Mouse (Mus musculus): ENCODE results near the gene Spsb1. TPM values are rescaled to one million over a fixed set of nuclear protein-coding genes. Genes with fewer than 3 reads are reported as not detected.

Gene Spsb1
- polyA plus RNA-seq, 1 experiment from 2014 or later: 7.5 TPM

DNA sequence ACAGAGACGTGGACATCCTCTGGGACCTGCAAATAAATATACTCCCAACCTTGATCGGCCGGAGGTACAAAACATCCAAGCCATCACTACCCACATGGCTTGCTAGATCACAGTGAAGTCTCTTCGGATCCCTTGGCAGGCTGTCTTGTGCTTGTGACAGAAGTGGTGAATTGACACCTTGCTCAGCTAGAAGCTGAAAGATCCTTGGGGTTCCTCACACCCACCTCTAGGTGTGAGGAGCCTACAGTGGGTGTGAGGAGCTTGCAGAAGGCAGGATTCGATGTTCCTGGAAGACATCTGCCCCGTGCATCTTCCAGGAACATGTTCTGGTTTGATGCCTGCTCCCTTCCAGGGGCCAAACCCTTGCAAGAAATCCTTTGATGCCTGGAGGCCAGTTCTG is 22.3 kb upstream of the Spsb1 start:
- ATAC-seq (ENCODE audit: low FRiP score): no peak
- H3K4me2 ChIP-seq: no peak overlapping the region
- 80% methylated on average over 6 of the region's 6 CpGs for WGBS
- DNase-seq (ENCODE audit: low spot score, missing footprints): no peak
- H3K36me3 ChIP-seq (ENCODE audit: control insufficient read depth, insufficient read depth, low read length): no peaks in the 10 kb centered on the region
- no peak overlapping the region for H3K9ac ChIP-seq (ENCODE audit: low read length)
- peaks cover 2% of the 10 kb centered on the region; the same call in 1 of the 2 replicates for H3K27me3 ChIP-seq (ENCODE audit: control insufficient read depth, insufficient read depth, low read length)
- H3K9me3 ChIP-seq (ENCODE audit: control insufficient read depth, low read length): no peaks in the 10 kb centered on the region
- peaks cover 3% of the 10 kb centered on the region; the same call in 1 of the 2 replicates for H3K4me1 ChIP-seq (ENCODE audit: control insufficient read depth, insufficient read depth, low read length)
- no peak overlapping the region for H3K27ac ChIP-seq (ENCODE audit: low read depth, low read length)
- H3K4me3 ChIP-seq (ENCODE audit: low read depth, low read length): no peak overlapping the region

DNA sequence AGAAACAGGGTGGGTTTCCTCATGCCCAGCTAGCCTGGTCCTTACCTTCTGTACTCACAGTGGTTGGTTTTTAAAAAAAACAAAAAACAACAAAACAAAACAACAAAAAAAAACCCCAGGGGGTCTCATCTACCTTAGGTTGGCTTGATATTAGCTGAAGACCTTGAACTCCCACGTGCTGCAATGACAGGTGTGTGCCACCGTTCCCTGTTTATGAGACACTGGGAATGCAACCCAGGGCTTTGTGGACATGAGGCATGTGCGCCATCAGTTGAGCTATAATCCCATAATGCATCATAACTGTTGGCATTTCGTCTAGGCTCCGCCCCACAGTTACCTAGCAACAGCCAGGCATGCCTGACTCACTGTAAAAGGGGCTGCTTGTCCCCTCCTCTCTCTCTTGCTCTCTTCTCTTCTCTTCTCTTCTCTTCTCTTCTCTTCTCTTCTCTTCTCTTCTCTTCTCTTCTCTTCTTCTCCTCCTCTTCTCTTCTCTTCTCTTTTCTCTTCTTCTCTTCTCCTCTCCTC is 20.9 kb upstream of the Spsb1 start:
- H3K4me2 ChIP-seq: no peak overlapping the region
- 76% methylated on average over 5 of the region's 5 CpGs for WGBS
- DNase-seq (ENCODE audit: low spot score, missing footprints): no peak
- peaks cover 2% of the 10 kb centered on the region; the same call in 1 of the 2 replicates for H3K27me3 ChIP-seq (ENCODE audit: control insufficient read depth, insufficient read depth, low read length)
- no peak overlapping the region for H3K4me3 ChIP-seq (ENCODE audit: low read depth, low read length)
- peaks cover 3% of the 10 kb centered on the region; the same call in 1 of the 2 replicates for H3K4me1 ChIP-seq (ENCODE audit: control insufficient read depth, insufficient read depth, low read length)
- no peak overlapping the region for H3K9ac ChIP-seq (ENCODE audit: low read length)
- no peak for ATAC-seq (ENCODE audit: low FRiP score)
- H3K9me3 ChIP-seq (ENCODE audit: control insufficient read depth, low read length): no peaks in the 10 kb centered on the region
- H3K27ac ChIP-seq (ENCODE audit: low read depth, low read length): no peak overlapping the region
- no peaks in the 10 kb centered on the region for H3K36me3 ChIP-seq (ENCODE audit: control insufficient read depth, insufficient read depth, low read length)

DNA sequence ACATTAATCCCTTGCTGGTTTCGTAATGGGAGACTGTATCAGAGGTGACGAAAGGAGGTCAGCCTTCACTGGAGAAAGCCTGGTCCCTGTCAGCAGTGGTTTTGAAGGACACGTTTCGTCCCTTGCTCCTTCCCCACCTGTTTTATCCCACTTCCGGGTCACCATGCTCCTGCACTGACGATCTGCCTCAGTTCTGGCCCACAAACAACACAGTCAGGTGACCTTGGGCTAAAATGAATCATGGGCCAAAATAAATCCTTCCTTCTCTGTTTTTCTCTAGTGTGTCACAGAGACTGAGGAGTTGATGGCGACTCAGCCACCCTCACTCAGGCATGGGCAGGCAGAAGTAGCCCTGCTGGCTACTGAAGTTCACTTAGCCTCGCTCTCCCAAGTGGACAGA is 20.4 kb upstream of the Spsb1 start:
- Histone ChIP-seq H3K9ac (ENCODE audit: low read length) (no peak overlapping the region), H3K4me2 (no peak overlapping the region), H3K4me3 (ENCODE audit: low read depth, low read length) (no peak overlapping the region), H3K4me1 (ENCODE audit: control insufficient read depth, insufficient read depth, low read length) (peaks cover 3% of the 10 kb centered on the region; the same call in 1 of the 2 replicates), H3K27me3 (ENCODE audit: control insufficient read depth, insufficient read depth, low read length) (peaks cover 2% of the 10 kb centered on the region; the same call in 1 of the 2 replicates), H3K36me3 (ENCODE audit: control insufficient read depth, insufficient read depth, low read length) (no peaks in the 10 kb centered on the region), H3K9me3 (ENCODE audit: control insufficient read depth, low read length) (no peaks in the 10 kb centered on the region), H3K27ac (ENCODE audit: low read depth, low read length) (no peak overlapping the region)
- DNase-seq (ENCODE audit: low spot score, missing footprints): no peak
- 68% methylated on average over 8 of the region's 8 CpGs for WGBS
- no peak for ATAC-seq (ENCODE audit: low FRiP score)

- Histone ChIP-seq H3K9ac (ENCODE audit: low read length) (no peak overlapping the region), H3K27ac (ENCODE audit: low read depth, low read length) (no peak overlapping the region), H3K4me3 (ENCODE audit: low read depth, low read length) (no peak overlapping the region), H3K9me3 (ENCODE audit: control insufficient read depth, low read length) (no peaks in the 10 kb centered on the region), H3K36me3 (ENCODE audit: control insufficient read depth, insufficient read depth, low read length) (no peaks in the 10 kb centered on the region), H3K27me3 (ENCODE audit: control insufficient read depth, insufficient read depth, low read length) (no peaks in the 10 kb centered on the region), H3K4me2 (no peak overlapping the region), H3K4me1 (ENCODE audit: control insufficient read depth, insufficient read depth, low read length) (no peaks in the 10 kb centered on the region)
- DNase-seq (ENCODE audit: low spot score, missing footprints) (no peak), ATAC-seq (ENCODE audit: low FRiP score) (no peak)
- 82% methylated on average over 9 of the region's 9 CpGs for WGBS
Observed at GRCm38 (mm10) chr4:149971393-149971792, 16.6 kb upstream of the Spsb1 start.

DNA sequence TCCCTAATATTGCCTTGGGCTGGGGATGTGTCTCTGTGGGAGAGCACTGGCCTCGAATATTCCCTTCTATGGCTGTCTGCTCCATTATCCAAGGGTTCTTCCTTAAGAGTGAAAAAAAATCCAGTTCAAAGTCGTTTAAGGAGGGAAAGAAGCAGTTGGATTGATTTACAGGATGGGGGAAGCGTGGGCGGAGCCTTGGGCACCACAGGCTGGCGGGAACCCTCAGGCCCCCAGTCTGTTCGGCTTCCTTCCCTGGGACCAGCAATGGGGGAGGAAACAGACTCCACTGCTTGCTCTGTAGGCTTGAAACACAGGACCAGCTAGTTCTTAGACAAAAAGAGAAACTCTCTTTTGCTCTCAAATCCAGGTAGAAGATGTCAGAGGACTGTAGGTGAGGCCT is 13.7 kb upstream of the Spsb1 start:
- no peaks in the 10 kb centered on the region for H3K4me1 ChIP-seq (ENCODE audit: control insufficient read depth, insufficient read depth, low read length)
- H3K4me2 ChIP-seq: no peak overlapping the region
- H3K27ac ChIP-seq (ENCODE audit: low read depth, low read length): no peak overlapping the region
- no peaks in the 10 kb centered on the region for H3K36me3 ChIP-seq (ENCODE audit: control insufficient read depth, insufficient read depth, low read length)
- H3K9ac ChIP-seq (ENCODE audit: low read length): no peak overlapping the region
- 52% methylated on average over 6 of the region's 6 CpGs for WGBS
- no peak for ATAC-seq (ENCODE audit: low FRiP score)
- DNase-seq (ENCODE audit: low spot score, missing footprints): no peak
- no peaks in the 10 kb centered on the region for H3K9me3 ChIP-seq (ENCODE audit: control insufficient read depth, low read length)
- H3K4me3 ChIP-seq (ENCODE audit: low read depth, low read length): no peak overlapping the region
- no peaks in the 10 kb centered on the region for H3K27me3 ChIP-seq (ENCODE audit: control insufficient read depth, insufficient read depth, low read length)

DNA sequence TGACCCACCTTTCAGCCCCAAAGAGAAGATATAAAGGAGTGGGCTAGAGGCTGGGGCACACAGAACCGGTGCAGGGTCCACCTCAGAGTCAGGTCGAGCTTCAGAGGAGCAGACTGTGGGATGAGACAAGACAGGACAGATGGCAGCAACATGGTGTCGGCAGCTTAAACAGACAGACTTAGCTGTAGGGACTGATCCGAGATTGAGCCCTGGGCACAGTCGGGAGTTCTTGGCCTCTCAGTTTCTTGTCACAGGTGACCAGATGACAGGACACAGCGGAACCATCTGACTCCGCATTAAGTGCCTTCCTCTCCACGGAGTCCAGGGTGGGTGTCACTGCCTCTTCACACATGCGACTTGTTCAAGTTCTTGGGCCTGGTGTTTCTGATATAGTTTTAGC is 12.1 kb upstream of the Spsb1 start:
- WGBS: 86% methylated on average over 9 of the region's 9 CpGs
- no peak for ATAC-seq (ENCODE audit: low FRiP score)
- Histone ChIP-seq H3K4me3 (ENCODE audit: low read depth, low read length) (no peak overlapping the region), H3K27ac (ENCODE audit: low read depth, low read length) (no peak overlapping the region), H3K4me2 (no peak overlapping the region), H3K9me3 (ENCODE audit: control insufficient read depth, low read length) (no peaks in the 10 kb centered on the region; the same call in 1 of the 2 replicates), H3K27me3 (ENCODE audit: control insufficient read depth, insufficient read depth, low read length) (no peaks in the 10 kb centered on the region), H3K4me1 (ENCODE audit: control insufficient read depth, insufficient read depth, low read length) (no peaks in the 10 kb centered on the region), H3K9ac (ENCODE audit: low read length) (no peak overlapping the region), H3K36me3 (ENCODE audit: control insufficient read depth, insufficient read depth, low read length) (no peaks in the 10 kb centered on the region)
- no peak for DNase-seq (ENCODE audit: low spot score, missing footprints)

DNA sequence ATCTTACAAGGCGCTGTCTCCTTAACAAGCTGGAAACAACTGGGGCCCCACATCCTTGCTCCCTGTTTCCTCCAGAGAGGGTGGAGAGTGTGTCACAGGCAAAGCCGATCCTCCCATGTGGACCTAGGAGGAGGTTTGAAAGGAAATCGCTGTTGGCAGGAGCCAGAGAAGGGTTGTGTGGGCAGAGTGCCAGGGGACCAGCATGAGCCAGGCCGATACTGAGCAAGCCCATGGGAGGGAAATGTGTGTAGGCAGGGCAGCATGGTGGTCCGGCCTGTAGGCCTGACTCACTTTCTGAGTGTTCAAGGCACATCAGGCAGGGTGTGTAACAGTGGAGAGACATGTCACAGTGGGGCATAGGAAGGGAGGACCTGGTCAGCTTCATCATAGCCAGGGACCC is 11.4 kb upstream of the Spsb1 start:
- Histone ChIP-seq H3K36me3 (ENCODE audit: control insufficient read depth, insufficient read depth, low read length) (no peaks in the 10 kb centered on the region), H3K4me1 (ENCODE audit: control insufficient read depth, insufficient read depth, low read length) (no peaks in the 10 kb centered on the region), H3K27ac (ENCODE audit: low read depth, low read length) (no peak overlapping the region), H3K27me3 (ENCODE audit: control insufficient read depth, insufficient read depth, low read length) (no peaks in the 10 kb centered on the region), H3K4me2 (no peak overlapping the region), H3K4me3 (ENCODE audit: low read depth, low read length) (no peak overlapping the region), H3K9ac (ENCODE audit: low read length) (no peak overlapping the region), H3K9me3 (ENCODE audit: control insufficient read depth, low read length) (no peaks in the 10 kb centered on the region; the same call in 1 of the 2 replicates)
- WGBS: 85% methylated on average over 5 of the region's 5 CpGs
- no peak for DNase-seq (ENCODE audit: low spot score, missing footprints)
- no peak for ATAC-seq (ENCODE audit: low FRiP score)

- H3K27ac ChIP-seq (ENCODE audit: low read depth, low read length): no peak overlapping the region
- no peaks in the 10 kb centered on the region for H3K27me3 ChIP-seq (ENCODE audit: control insufficient read depth, insufficient read depth, low read length)
- 75% methylated on average over 6 of the region's 6 CpGs for WGBS
- no peaks in the 10 kb centered on the region for H3K4me1 ChIP-seq (ENCODE audit: control insufficient read depth, insufficient read depth, low read length)
- H3K36me3 ChIP-seq (ENCODE audit: control insufficient read depth, insufficient read depth, low read length): no peaks in the 10 kb centered on the region
- DNase-seq (ENCODE audit: low spot score, missing footprints): no peak
- no peaks in the 10 kb centered on the region; the same call in 1 of the 2 replicates for H3K9me3 ChIP-seq (ENCODE audit: control insufficient read depth, low read length)
- H3K9ac ChIP-seq (ENCODE audit: low read length): no peak overlapping the region
- no peak overlapping the region for H3K4me3 ChIP-seq (ENCODE audit: low read depth, low read length)
- no peak overlapping the region for H3K4me2 ChIP-seq
- ATAC-seq (ENCODE audit: low FRiP score): no peak
Observed at GRCm38 (mm10) chr4:149965672-149966071, 10.8 kb upstream of the Spsb1 start.

- ATAC-seq (ENCODE audit: low FRiP score): no peak
Observed at GRCm38 (mm10) chr4:149965242-149965641, 10.4 kb upstream of the Spsb1 start.

More at GRCm38 (mm10) chr4:149965242-149965641, 10.4 kb upstream of the Spsb1 start:
- Histone ChIP-seq H3K9me3 (ENCODE audit: control insufficient read depth, low read length) (no peaks in the 10 kb centered on the region; the same call in 1 of the 2 replicates), H3K27me3 (ENCODE audit: control insufficient read depth, insufficient read depth, low read length) (no peaks in the 10 kb centered on the region), H3K9ac (ENCODE audit: low read length) (no peak overlapping the region), H3K36me3 (ENCODE audit: control insufficient read depth, insufficient read depth, low read length) (no peaks in the 10 kb centered on the region), H3K4me1 (ENCODE audit: control insufficient read depth, insufficient read depth, low read length) (no peaks in the 10 kb centered on the region), H3K27ac (ENCODE audit: low read depth, low read length) (no peak overlapping the region), H3K4me3 (ENCODE audit: low read depth, low read length) (no peak overlapping the region), H3K4me2 (no peak overlapping the region)
- WGBS: 79% methylated on average over 6 of the region's 6 CpGs
- no peak for DNase-seq (ENCODE audit: low spot score, missing footprints)
